Mouse (Mus musculus): ENCODE data around the gene Edf1. TPM values are rescaled to one million over a fixed set of nuclear protein-coding genes. Genes with fewer than 3 reads are reported as not detected.

Edf1 gene
- total RNA-seq, 4 experiments from 2014 or later, result 123 to 209 (median 170) TPM

DNA sequence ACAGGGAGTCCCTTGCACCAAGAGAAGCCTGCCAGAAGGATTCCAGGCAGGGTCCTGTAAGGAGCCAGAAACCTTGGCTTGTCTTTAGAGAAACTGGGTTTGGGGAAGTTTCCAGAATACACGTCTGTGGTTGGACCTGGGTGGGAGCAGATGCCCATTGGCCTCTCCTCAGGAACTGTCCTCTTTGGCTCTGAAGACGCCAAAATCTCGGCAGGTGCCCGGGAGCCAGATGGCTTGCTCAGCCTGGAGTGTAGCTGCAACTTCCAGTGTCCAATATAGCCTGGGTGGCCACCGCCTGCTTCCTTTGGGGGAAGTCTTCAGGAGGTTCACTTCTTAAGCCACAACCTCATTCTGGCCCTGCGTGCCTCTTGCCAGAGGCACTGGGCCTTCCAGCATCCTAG is 24.3 kb downstream of the Edf1 start:
- peak in 1 of 2 experiments; percentile 53 for DNase-seq (ENCODE audit: low spot score in 2 of 2)

DNA sequence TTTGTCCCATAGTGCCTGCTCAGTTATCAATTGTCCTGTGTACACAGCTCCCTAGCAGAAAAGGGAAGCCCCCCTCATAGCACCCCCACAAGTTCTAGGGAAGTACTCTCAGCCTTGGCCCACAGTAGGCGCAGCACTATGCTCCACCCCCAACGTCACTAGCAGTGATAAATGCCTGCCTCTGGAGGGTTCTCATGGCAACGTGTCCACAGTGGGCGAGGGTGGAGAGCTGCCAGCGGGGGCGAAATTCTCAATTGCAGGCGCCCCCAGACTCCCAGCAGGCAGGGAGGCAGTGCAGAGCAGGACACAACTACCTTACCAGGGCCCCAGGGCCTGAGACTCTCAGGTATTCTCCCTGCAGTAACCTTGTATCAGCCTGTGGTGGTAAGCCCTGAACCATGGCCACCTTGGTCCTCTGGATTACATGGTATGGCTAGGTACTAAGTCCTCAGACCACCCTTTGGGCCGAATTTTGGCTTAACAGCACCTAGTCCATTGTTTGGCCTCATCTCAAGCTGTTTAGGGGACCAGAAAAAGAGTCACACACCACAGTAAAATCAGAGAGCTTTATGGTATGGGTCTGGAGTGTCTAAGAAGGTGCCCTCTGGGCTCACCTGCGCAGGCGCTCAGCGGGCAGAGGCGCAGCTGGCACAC is 24.9 kb downstream of the Edf1 start:
- DNase-seq (ENCODE audit: low spot score in 2 of 2), result peak; percentile 71 to 87

DNA sequence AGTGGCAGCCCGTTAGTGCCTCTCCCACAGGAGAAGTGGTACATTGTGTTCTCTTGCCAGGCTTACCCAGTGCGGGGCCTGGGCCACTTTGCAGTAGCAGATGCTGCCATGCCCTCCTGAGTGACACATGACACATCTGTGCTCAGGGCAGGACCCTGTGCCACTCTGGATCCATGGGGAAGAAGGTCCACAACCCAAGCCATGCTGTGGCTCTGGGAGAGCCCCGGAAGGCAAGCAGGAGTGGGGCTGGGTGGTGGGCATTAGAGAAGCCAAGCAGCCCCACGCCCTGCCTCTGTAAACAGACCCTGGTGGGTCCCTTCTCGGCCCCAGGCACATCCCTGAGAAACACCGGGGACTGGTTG is 25.5 kb downstream of the Edf1 start:
- peak in 1 of 2 experiments; percentile 35 for DNase-seq (ENCODE audit: low spot score in 2 of 2)

DNA sequence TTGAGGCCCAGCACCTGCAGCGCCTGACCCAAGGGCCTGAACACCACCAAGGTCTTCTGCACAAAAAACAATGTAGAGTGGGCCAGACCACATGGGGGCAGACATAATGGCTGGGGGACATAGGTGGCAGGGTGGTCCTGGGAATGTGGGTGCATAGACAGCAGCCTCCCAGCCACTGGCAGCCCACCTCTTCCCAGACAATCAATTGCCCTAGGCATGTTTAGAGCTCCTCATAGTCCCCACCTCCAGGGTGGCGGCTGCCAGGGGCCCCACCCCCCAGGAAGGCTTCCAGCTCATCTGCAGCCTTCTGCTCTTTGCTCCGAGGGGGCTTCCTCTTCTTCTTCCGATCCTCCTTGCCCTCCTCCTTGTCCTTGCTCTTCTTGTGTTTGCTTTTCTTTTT is 25.9 kb downstream of the Edf1 start:
- no peak for DNase-seq (ENCODE audit: low spot score in 2 of 2)

DNA sequence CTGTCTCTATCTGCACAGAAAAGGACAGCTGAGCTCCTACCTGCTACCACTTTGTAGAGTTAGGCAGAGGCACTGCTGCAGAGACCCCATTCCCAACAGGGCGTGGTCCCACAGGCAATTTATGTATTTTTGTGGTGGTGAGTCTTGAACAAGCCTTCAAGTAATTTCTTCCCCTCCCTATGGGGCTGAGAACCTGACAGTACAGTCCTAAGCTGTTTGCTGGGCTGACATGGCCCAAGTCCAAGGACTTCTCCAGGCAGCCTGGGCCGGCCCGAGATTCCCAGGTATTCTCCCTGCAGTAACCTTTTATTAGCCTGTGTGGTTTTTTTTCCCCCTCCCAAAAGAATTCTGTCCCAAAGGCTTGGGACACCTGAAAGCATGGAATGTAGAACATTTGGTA is 26.5 kb downstream of the Edf1 start:
- DNase-seq (ENCODE audit: low spot score in 2 of 2), result no peak

DNA sequence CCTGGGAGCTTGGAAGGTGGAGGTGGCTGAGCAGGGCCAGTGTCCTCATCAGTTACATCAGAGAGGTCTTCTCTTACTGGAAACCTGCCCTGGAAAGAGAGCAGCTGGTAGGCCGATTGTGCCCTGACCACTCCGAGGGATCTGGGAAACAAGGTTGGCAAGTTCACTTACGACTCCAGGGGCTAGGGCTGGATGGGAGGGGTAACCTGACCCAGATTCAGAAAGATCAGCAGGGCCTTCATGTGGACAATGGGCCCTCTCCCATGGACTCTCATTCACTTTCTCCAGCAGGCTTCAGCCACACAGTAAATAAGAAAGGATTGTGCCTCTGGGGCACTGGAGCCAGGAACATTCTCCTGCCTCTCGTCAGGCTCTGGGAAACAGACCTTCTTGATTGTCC is 27.2 kb downstream of the Edf1 start:
- peak in 1 of 2 experiments; percentile 48 for DNase-seq (ENCODE audit: low spot score in 2 of 2)

DNA sequence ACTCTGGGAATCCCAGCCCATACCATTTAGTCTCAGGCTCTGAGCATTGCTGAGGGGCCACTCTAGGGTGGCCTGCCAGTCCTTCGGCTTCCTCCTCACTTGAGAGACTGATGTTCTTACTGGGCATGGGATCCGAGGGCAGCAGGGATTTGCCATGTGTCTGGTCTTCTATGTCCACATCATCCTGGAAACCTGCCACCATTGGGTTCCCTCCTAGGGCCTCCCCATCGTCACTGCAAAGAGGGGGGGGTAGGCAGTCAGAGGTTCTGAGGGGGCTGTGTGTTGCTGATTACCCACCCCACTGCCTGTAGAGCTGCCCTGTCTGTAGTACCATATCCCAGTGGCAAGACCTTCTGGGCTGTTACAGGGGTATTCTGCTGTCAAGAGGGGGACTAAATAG is 28.0 kb downstream of the Edf1 start:
- no peak for DNase-seq (ENCODE audit: low spot score in 2 of 2)

DNA sequence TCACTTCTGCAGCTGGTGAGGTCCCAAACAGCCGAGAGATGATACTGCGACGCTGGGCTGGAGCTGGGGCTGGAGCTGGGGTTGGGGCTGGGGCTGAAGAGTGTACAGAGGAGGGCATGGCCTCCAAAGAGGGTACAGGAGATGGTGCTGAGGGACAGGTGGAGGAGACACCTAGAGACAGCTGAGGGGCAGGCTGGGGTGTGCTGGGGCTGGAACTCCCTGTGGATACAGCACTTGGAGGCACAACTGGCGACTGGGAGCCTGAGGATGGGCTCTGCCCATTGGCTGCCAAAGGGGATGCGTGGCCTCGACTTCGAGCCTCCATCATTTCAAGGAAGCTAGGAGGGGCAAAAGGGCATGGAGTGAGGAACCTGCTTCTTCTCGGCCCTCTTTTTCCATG is 29.6 kb downstream of the Edf1 start:
- DNase-seq (ENCODE audit: low spot score in 2 of 2), result no peak

DNA sequence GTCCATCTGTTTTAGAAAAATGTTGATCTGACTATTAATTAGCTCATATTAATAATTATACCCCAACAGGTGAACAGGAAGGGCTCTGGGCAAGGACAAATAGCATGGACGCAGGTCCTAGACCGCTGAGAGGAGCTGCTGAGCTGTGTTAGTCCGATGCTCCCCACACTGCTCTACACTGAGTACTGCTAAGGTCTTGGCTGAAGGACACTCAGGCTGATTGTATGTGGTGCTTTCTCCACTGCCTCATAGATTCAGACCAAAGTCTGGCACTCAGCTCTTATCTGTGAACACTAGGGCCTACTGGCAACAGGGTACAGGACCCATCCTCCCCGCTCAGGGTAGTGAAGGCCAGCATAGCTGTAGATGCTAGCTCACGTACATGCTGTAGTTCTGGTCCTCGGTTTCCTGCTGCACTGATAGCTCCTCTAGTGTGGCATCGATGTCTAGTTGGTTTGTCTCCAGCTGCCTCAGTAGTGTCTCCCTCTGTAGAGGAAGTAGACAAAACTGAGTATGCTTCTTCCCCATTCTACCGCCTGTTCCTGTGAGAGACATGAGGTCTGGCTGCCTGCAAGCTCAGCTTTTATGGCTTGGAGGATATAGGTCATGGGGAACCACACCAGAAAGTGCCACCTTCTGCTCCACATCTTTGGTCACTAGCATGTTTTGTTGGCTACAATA is 30.7 kb downstream of the Edf1 start:
- no peak for DNase-seq (ENCODE audit: low spot score in 2 of 2)

DNA sequence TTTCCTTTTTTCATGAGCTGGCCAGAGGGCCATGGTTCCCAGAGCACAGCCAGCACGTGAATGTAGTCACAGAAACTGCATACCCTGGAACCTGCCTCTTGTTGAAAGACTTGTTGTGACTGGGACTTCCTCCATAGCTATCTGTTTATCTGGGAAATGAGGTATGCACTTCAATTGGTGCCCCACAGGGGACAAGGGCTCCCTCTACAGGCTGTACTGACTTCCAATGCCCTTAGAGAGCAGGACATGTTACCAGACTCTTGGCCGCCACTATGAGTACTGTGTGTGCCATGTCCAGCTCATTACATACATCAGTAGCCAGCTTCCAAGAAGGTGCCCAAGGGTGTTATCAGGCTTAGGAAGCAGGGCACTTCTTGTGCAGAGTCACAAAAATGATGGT is 34.2 kb downstream of the Edf1 start:
- DNase-seq (ENCODE audit: low spot score in 2 of 2), result no peak

DNA sequence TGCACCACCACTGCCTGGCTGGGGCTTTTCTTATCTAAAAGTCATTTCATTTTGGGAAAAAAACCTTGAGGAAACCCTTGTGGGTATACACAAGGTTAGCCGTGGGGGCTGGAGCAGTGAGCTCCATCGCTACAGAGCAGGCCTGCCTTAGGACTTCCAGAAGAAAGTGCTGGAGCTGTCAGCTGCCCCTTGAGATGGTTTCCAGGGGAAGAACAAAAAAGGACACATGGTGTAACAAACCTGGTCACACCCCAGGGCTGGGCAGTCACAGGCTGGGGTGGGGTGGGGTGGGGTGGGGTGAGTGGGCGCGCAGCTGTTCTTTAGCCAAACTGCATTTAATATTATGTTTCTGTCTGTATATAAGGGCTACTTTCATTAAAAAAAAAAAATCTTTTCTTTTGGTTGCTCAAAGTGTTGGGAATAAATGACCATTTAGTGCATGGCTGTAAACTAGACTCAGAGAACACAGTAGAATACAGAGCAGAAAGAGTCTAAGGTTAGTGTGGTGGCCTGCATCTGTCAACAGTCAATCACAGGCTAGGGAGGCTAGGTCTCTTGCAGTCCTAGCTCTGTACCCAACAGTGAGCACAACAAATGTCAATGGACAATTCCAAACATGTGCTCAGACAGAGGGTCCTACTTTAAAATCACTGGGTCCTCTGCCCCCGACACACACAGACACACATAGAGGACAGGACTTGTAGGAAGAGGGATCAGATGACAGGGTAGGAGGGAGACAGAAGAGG is 39.3 kb downstream of the Edf1 start:
- no peak for DNase-seq (ENCODE audit: low spot score in 2 of 2)

DNA sequence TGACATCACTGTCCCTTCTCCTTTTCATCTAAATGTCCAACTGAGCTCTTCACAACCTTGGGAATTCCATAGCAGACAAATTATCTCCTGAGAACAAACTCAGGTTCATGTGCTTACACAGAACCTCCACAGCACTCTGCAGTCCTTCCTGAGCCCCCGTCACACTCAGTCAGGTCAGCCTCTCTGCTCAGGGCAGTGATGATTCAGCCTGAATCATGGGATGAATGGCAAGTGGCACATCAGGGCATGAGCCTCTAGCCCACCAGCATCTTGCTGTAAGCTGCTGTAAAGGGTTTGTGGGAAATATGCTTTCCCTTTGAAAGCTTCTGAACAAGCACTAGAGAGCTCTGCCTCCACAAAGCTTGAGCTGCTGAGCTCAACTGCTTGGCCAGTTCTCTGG is 41.1 kb downstream of the Edf1 start:
- DNase-seq (ENCODE audit: low spot score in 2 of 2), result no peak

DNA sequence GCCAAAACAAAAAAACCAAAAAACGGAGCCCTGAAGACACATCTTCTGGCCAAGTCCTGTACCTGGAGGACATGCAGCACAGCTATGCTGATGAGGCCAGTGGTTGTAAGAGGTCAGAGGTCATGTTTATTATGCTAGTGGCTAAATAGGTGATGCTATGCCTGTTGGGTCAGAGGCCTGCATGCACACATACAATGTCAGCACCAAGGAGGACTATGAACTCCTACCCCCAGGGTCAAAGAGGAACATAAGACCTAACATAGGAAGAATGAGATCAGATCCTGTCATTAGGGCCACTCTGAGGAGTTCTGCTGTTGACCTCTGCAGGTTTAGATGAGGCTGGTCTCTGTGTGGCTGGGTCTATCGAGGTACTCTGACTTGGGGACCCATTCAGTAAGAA is 42.4 kb downstream of the Edf1 start:
- DNase-seq (ENCODE audit: low spot score in 2 of 2), result no peak

DNA sequence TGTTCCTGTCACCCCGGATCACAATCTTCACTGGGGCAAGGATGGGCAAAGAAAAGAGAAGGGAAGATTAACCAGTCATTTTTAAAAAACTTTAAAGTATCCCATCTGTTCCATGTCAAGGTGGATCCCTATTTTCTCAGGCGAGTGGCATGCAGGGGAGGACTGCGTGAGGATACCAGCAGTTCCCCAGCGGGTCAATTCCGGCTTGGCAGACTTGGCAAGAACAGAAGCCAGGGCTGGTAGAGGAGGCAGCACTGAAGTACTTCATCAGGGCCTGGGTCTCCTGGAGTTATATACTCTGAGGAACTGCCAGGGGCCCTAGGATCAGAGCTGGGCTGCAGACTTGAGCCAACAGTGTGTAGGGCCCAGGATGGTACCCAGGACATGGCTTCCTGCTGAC is 44.9 kb downstream of the Edf1 start:
- no peak for DNase-seq (ENCODE audit: low spot score in 2 of 2)

DNA sequence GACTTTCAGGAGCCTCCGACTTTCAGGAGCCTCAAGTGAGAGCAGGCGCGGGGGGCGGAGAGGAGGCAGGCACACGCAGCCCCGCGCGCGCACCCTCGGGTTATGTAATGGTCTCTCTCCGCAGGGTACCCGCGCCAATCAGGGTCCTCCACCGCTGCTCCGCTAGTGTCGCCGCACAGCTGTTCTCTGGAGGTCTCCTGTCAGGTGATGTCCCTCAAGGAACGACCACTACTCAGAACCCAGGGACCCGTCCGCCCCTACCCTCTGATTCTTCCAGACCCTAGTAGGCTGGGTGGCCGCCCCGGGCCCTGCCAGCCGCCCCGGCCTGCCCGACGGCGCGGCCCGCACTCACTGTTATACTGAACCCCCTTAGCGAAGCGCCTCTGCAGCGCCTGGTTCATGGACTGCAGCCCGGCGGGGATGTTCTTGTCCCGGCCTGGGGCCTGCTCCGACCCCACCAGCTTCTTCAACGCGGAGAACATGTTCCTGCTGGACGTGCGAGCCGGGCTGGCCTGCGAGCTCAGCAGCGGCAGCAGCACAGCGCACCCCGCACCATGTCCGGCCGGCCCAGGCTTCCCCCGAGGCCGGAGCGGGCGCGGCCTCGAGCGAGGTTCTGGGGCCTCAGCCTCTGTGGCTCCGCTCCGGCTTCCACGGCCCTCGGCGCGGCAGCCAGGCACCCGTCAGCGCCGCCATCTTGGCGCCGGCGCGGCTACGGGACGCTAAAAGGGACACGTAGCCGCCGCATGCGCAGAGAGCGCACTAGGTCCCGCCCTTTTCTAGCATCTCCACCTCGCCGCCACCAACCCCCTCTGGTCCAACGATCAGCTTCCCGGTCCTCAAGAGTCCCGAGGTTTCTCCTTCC is 50.3 kb downstream of the Edf1 start, which contains the start of gene Rabl6:
TSS of gene Rabl6 (minus strand) at position 761 of the 862 bp plus-strand sequence.
- DNase-seq (ENCODE audit: low spot score in 2 of 2), result peak; percentile 84 to 85

DNA sequence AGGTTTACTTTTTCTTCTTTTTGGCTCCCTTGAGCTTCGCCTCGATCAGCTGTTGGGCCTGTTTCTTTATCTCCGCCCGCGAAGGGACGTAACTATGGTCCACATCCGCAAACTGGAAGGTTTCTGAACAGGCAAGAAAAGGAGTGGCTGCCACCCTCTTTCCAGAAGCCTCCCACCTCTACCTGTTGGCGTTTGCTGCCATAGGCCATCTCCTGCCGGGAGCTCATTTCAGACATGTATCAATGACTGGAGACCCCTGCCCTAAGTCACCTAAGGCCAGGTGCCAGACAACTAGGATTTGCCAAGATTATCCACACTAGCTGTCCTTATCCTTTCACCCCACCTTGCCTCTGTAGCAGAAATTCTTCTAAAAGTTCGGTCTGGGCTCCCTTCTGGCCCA is 51.0 kb downstream of the Edf1 start:
- DNase-seq (ENCODE audit: low spot score in 2 of 2), result no peak

Other genes starting within 250 kb of the Edf1 start
- gene Grin1, start 238.7 kb upstream of the Edf1 start, total RNA-seq (2022), result 100 to 1,000 TPM; 390 to 399 (median 395) TPM
- gene Man1b1, start 225.5 kb upstream of the Edf1 start, total RNA-seq (2022), result 10 to 100 TPM; 57.3 to 64.7 (median 61.0) TPM
- 10 to 100 TPM; 35.1 to 50.7 (median 37.9) TPM for gene Dpp7, start 201.5 kb upstream of the Edf1 start, total RNA-seq (2022)
- 10 to 100 TPM; 20.9 to 31.0 (median 25.8) TPM for gene Uap1l1, start 192.2 kb upstream of the Edf1 start, total RNA-seq (2022)
- 1 to 10 TPM; 1.7 to 3.8 (median 2.3) TPM for gene Sapcd2, start 185.5 kb upstream of the Edf1 start, total RNA-seq (2022)
- 10 to 100 TPM; 13.1 to 17.5 (median 16.2) TPM for gene Entpd2, start 162.0 kb upstream of the Edf1 start, total RNA-seq (2022)
- 100 to 1,000 TPM; 307 to 332 (median 316) TPM for gene Npdc1, start 158.5 kb upstream of the Edf1 start, total RNA-seq (2022)
- under 1 TPM in 2 of 4 experiments, not detected in 2; 0.40 to 0.84 TPM for gene Fut7, start 134.6 kb upstream of the Edf1 start, total RNA-seq (2022)
- gene Abca2, start 129.1 kb upstream of the Edf1 start, total RNA-seq (2022), result 100 to 1,000 TPM; 176 to 185 (median 183) TPM
- gene Clic3, start 101.0 kb upstream of the Edf1 start, total RNA-seq (2022), result 1 to 10 TPM in 2 of 4 experiments, not detected in 2; 1.2 to 1.6 TPM
- 10 to 100 TPM; 67.2 to 88.0 (median 78.1) TPM for gene Paxx, start 96.8 kb upstream of the Edf1 start, total RNA-seq (2022)
- 1,000 to 10,000 TPM; 1,862 to 2,386 (median 2,226) TPM for gene Ptgds, start 87.8 kb upstream of the Edf1 start, total RNA-seq (2022)
- not detected for gene Lcn12, start 63.9 kb upstream of the Edf1 start, total RNA-seq (2022)
- gene Fbxw5, start 57.1 kb upstream of the Edf1 start, total RNA-seq (2022), result 100 to 1,000 TPM; 105 to 121 (median 113) TPM
- 1 to 10 TPM in 3 of 4 experiments, under 1 TPM in 1; 0.86 to 1.9 (median 1.6) TPM for gene C8g, start 56.1 kb upstream of the Edf1 start, total RNA-seq (2022)
- 10 to 100 TPM; 10.3 to 11.9 (median 10.4) TPM for gene Traf2, start 10.9 kb upstream of the Edf1 start, total RNA-seq (2022)
- 1 to 10 TPM in 3 of 4 experiments, under 1 TPM in 1; 0.46 to 3.1 (median 1.7) TPM for gene Mamdc4, start 17.0 kb downstream of the Edf1 start, total RNA-seq (2022)
- gene Phpt1, start 17.4 kb downstream of the Edf1 start, total RNA-seq (2022), result 10 to 100 TPM; 57.8 to 72.0 (median 64.7) TPM
- 10 to 100 TPM; 86.8 to 96.3 (median 92.7) TPM for gene Ajm1, start 23.9 kb downstream of the Edf1 start, total RNA-seq (2022)
- 100 to 1,000 TPM; 135 to 160 (median 145) TPM for gene Rabl6, start 50.7 kb downstream of the Edf1 start, total RNA-seq (2022)
- gene Ccdc183, start 59.8 kb downstream of the Edf1 start, total RNA-seq (2022), result not detected
- gene Tmem141, start 64.2 kb downstream of the Edf1 start, total RNA-seq (2022), result 10 to 100 TPM; 21.0 to 30.4 (median 22.8) TPM
- gene Fcna, start 70.2 kb downstream of the Edf1 start, total RNA-seq (2022), result 1 to 10 TPM in 2 of 4 experiments, under 1 TPM in 2; 0.46 to 1.2 (median 0.80) TPM
- not detected for gene Lcn8, start 95.3 kb downstream of the Edf1 start, total RNA-seq (2022)
- not detected for gene Lcn5, start 100.1 kb downstream of the Edf1 start, total RNA-seq (2022)
- gene Lcn6, start 118.9 kb downstream of the Edf1 start, total RNA-seq (2022), result not detected
- not detected for gene Lcn10, start 124.9 kb downstream of the Edf1 start, total RNA-seq (2022)
- gene Obp2a, start 142.2 kb downstream of the Edf1 start, total RNA-seq (2022), result not detected
- gene Bmyc, start 148.9 kb downstream of the Edf1 start, total RNA-seq (2022), result 100 to 1,000 TPM in 2 of 4 experiments, 10 to 100 TPM in 2; 86.5 to 102 (median 95.1) TPM
- gene Obp2b, start 179.2 kb downstream of the Edf1 start, total RNA-seq (2022), result under 1 TPM in 2 of 4 experiments, not detected in 2; 0.72 to 0.74 TPM
- not detected for gene Lcn3, start 207.7 kb downstream of the Edf1 start, total RNA-seq (2022)
- gene Lcn11, start 219.2 kb downstream of the Edf1 start, total RNA-seq (2022), result not detected
- gene Gm13539, start 224.4 kb downstream of the Edf1 start, total RNA-seq (2022), result not detected

All from left cerebral cortex, adult 8-10 months (tissue).